Mouse (Mus musculus) heart, adult 9 months (tissue): ENCODE measurements around the gene Pygb.

Experiments
- DNase-seq, 2 experiments: peaks; one replicate each; pipeline ENCODE4 v3.0.0; 2022; ENCODE audit warnings: low spot score in 2 of 2

The Pygb gene

GRCm38 (mm10) chr2:150839686-150840471 is 53.3 kb downstream of the Pygb start:
- DNase-seq: peak; percentile 36 to 73

GRCm38 (mm10) chr2:150841109-150841508 is 54.6 kb downstream of the Pygb start:
- no peak for DNase-seq

GRCm38 (mm10) chr2:150842049-150842461 is 55.5 kb downstream of the Pygb start:
- no peak for DNase-seq

GRCm38 (mm10) chr2:150844798-150845197 is 58.3 kb downstream of the Pygb start:
- peak in 1 of 2 experiments; percentile 37 for DNase-seq

- no peak for DNase-seq
These were observed 61.0 kb downstream of the Pygb start for GRCm38 (mm10) chr2:150847436-150847995.

GRCm38 (mm10) chr2:150851251-150851650 is 64.7 kb downstream of the Pygb start:
- no peak for DNase-seq

GRCm38 (mm10) chr2:150855186-150855585 is 68.7 kb downstream of the Pygb start:
- no peak for DNase-seq

GRCm38 (mm10) chr2:150858724-150859487 is 72.4 kb downstream of the Pygb start:
- no peak for DNase-seq

GRCm38 (mm10) chr2:150859709-150860470 is 73.4 kb downstream of the Pygb start:
- DNase-seq: no peak

GRCm38 (mm10) chr2:150861128-150861527 is 74.6 kb downstream of the Pygb start:
- no peak for DNase-seq

- DNase-seq: no peak
These were observed 80.5 kb downstream of the Pygb start for GRCm38 (mm10) chr2:150867021-150867420.

- DNase-seq: no peak
These were observed 82.9 kb downstream of the Pygb start for GRCm38 (mm10) chr2:150869446-150869845.

- no peak for DNase-seq
These were observed 88.0 kb downstream of the Pygb start for GRCm38 (mm10) chr2:150874508-150874907.

GRCm38 (mm10) chr2:150875226-150875625 is 88.7 kb downstream of the Pygb start:
- no peak for DNase-seq

- DNase-seq: no peak
These were observed 91.0 kb downstream of the Pygb start for GRCm38 (mm10) chr2:150877561-150877960.
